Mouse (Mus musculus) naive thymus-derived CD4-positive, alpha-beta T cell, adult 2 months (primary cell): ENCODE measurements around the gene Lin37.

Experiments
- DNase-seq: peaks from one replicate; pipeline ENCODE4 v3.0.0-alpha.2; 2011; ENCODE audit warnings: low read depth

Gene Lin37

DNA sequence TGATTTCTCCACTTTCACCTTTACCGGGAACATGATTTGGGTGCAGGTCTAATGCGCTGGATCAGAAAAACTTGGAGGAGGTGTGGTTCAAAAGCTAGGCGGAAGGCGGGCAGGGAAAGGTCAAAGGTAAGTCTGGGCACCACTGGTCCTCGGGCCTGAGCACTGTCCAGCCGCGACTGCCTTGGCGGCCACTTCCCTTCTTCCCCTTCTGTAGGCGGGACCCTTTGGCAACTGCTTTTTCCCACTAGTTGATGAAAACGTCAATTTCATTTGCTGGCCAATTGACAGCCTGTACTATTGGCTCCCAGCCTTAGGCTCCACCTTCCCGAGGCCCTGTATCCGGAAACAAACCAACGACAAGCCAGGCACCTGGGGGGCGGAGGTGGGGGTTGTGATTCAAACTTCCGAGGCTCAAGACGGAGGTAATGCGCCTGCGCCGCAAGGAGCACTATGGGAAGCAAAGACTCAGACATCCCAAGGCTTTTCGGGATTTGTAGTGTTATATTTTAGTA, at the start of gene Lin37:
Gene Lin37 (minus strand): TSS at position 396 of the 512 bp plus-strand sequence.
- DNase-seq = peak; percentile 91

GRCm38 (mm10) chr7:30608476-30608875, 48.8 kb upstream of the Lin37 start:
- no peak for DNase-seq

DNA sequence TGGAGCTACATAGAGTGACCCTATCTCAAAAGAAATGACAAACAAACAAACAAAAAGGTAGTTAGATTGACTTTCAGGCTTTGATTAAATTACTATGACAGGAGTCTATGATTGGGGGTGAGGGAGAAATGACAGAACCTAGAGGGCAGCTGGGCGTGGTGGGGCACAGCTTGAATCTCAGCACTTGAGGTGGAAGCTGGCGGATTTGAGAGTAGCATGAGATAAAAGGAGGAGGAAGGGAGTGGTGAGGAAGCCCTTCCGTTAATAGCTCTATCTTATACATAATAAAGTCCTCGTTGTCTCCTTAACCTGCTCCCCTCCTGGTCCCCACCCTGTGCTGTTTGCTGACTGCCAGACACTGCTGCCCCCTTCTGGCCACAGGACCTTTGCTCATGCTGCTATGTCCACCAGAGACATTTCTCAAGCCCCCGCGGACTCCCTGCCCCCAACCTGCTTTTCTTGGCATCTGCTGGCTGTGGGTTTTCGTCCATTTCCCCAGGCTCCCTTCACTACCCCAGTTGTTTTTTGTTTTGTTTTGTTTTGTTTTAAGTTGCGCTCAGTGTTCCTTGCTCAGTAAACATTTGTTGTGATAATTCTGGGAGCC, 48.2 kb upstream of the Lin37 start:
- DNase-seq = peak; percentile 79

DNA sequence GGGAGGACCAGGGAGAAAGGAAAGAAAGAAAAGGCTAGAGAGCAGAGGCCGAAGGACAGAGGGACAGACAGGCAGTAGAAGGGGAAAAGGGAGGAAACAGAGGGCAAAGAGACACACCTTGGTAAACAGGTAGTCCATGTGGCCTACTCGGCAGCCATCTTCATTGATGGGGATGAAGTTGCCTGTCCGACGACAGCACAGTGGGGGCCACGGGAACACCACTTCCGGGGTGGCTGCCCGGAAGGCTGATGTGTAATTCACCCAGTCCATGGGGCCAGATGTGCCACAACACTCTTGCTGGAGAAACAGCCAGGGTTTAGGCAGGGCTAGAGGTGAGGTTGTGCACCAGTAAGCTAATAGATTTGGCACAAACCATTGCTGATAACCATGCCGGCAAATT, 45.3 kb upstream of the Lin37 start:
- DNase-seq = no peak

- DNase-seq = no peak
These were observed 44.8 kb upstream of the Lin37 start for GRCm38 (mm10) chr7:30604424-30604823.

DNA sequence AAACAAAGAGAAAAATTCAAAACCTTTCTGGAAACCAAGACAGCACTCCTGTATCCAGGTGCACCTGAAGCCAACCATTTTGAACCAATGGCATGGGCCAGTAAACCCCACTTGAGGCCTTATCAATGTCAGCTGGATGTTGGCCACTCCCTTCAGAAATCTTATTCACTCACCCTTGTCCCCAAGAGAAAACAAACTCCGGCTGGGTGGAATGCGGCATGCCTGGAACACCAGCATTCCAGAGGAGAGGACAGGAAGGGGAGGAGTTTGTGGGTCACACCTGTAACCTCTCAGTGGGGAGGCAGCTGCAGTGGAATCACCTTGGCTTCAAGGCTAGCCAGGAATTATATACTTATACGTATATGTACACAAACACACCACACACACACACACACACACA, 42.9 kb upstream of the Lin37 start:
- no peak for DNase-seq

- DNase-seq = no peak
These were observed 41.0 kb upstream of the Lin37 start for GRCm38 (mm10) chr7:30600651-30601050.

DNA sequence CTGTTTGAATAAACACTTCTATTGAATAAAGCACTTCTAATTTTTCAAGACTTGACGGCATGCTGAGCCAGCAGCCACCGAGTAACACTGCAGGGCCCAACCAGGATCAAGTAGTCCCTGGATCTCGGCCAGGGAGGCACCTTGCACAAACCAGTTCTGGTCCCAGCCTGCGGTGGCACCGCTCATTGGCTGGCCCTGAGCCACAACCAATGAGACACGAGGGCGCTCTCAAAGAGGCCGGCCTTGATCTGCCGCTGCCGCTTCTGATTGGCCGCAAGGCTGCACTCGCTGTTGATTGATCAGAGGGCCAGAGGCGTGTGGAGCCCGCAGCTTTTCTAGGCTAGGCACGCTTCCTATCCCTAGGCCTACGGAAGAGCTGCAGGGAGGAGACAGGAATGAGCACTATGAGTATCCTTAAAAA, 40.3 kb upstream of the Lin37 start:
- peak; percentile 64 for DNase-seq

GRCm38 (mm10) chr7:30598786-30599185, 39.1 kb upstream of the Lin37 start, which contains the start of gene Zbtb32:
Zbtb32 (minus strand) TSS chr7:30598909.
- DNase-seq = no peak

GRCm38 (mm10) chr7:30596811-30597210, 37.2 kb upstream of the Lin37 start:
- no peak for DNase-seq

DNA sequence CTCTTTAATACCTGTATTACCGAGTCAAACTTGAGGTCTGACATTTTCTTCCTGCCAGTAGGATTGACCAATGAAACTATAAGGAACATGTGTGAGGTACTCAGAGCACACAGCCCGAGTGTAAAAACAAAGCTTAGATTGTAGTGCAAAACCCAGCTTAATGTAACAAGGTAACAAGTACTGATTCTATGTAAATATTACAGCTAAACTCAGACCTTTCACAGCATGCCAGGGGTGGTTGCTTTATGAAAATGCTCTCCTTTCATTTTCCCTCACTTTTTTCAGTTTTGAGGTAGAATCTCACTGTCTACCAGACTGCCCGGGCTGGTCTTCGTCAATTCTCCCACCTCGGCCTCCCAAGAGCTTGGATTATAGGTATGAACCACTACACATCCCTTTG, 36.5 kb upstream of the Lin37 start:
- no peak for DNase-seq

DNA sequence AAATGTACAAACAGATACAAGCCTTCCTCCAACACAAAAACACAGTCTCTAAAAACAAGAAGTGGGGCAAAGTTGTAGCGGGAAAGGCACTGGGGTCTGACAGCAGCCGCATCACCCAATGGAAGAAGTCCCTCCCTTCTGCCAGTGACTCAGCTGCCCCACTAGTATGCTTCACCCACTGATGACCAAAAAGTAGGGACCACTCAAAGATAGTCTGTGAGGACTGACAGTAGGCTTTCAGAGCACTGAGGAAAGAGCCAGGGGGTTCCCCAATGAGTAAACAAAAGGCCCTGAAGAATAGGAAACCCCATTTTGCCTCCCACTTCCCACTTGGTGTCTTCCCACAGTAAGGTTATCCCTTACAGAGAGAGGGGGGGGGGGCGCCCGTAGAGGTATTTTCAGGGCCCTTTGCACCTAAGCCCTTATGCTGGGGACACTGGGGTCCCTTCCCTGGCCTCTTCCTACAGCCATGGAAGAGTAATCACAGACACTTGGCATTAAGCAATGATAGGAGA, 34.9 kb upstream of the Lin37 start:
- no peak for DNase-seq

DNA sequence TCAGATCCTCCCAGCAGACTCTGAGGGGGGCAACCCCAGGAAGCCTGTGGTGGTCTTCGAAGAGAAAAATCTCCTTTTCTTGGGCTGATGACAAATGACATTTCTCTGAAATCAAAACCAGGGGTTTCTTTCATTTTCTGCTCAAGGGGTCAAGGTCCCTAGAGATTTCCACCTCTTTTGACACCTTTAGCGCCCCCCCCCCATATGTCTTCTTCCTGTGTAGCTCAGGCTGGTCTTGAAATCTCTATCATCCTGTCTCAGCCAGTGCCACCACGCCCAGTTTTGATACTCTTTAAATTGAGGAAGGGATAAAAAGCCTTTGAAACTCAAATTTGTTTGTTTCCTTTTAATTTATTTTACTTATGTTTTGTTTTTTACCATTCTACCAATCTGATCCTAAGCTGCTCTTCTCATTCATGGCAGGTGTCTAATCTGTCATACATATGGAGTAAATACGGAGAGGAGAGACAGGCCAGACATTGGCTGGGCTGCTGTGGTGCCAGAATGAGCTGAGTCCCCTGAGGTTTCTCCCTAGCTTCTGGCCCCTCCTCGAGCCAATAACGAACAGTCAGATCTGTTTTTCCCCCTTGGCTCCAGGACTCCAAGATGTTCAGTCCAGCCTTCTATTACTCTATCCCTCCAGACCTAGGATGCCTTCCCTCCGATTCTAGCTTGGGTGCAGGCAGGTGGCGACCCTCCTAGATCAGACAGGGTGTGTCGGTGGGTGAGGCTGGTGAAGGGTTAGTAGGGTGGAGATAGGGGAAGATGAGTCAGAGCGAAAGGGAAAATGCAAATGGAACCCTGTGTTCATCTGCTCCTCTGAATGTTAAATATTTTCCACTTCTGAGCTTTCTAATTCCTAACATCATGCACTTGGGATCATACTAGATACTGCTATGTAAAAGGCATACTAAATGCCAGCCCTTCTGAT, 34.2 kb upstream of the Lin37 start:
- no peak for DNase-seq

GRCm38 (mm10) chr7:30592772-30593423, 33.3 kb upstream of the Lin37 start:
- no peak for DNase-seq

GRCm38 (mm10) chr7:30591605-30591951, 31.9 kb upstream of the Lin37 start:
- DNase-seq = no peak

DNA sequence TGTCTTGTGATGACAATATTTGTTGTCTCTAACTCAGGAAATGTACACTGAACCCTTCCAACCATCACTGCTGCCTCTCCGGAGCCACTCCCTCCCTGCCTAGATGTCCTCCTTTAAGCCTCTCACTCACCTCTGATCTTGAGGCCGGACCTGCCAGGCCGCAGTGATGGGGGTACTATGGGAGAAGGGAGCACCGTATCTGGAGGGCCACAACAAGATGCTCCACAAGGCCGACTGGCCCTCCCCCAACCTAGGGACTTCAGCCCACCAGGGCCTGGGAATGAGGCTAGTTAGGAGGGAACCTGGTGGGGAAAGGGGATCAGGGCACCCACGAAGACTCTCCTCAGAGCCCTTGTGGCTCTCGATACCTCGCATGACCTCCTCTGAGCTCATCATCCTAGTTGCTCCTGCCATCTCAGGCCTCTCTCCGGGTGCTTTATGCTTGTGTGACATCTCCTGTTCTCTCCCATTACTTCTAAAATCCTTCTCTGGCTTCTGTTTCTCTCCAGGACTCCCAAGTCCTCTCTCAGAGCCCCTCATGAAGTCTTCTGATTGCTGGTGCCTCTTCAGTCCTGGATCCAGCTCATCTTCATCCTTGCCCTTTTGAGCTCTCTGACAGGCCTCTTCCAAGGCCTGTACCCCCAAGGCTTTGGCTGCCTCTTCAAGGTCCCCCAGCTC, 31.4 kb upstream of the Lin37 start:
- no peak for DNase-seq

- peak; percentile 78 for DNase-seq
These were observed 30.0 kb upstream of the Lin37 start for GRCm38 (mm10) chr7:30589435-30590301.

DNA sequence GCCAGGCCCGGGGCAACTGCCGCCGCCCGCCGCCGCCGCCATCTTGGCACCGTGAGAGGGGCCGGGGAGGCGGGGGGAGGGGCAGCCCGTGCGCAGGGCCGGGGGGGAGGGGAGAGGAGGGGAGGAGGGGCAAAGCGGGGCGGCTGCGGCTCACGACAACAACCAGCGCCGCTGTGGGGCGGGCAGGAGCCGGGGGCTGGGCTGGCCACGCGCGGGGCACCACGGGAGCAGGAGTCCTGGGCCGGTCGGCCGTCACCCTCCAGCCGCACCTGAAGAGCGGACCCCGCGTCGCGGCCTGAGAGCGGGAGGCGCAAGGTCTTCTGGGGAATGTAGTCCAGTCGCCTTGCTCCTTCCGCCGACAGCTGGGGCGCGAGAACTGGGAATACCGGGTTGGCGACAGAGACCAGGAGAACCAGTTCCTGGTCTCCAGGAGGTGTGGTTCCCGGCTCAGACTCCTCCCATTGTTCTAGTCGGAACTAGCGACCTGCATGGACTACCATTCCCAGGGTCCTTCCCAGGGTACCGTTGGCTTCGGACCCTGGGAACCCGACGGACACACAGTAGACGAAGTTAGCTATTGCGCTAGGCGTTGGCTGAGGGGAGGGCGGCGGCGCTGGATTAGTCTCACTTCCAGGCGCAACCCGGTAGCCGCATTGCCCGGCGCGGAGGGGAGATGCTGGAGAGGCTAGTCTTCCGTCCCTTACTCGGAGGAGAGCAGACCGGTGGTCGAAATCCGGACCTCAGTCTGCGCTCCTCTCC, 29.2 kb upstream of the Lin37 start, which contains the start of gene Kmt2b:
Gene Kmt2b (minus strand): TSS at position 51 of the 759 bp plus-strand sequence.
- DNase-seq = peak; percentile 93

DNA sequence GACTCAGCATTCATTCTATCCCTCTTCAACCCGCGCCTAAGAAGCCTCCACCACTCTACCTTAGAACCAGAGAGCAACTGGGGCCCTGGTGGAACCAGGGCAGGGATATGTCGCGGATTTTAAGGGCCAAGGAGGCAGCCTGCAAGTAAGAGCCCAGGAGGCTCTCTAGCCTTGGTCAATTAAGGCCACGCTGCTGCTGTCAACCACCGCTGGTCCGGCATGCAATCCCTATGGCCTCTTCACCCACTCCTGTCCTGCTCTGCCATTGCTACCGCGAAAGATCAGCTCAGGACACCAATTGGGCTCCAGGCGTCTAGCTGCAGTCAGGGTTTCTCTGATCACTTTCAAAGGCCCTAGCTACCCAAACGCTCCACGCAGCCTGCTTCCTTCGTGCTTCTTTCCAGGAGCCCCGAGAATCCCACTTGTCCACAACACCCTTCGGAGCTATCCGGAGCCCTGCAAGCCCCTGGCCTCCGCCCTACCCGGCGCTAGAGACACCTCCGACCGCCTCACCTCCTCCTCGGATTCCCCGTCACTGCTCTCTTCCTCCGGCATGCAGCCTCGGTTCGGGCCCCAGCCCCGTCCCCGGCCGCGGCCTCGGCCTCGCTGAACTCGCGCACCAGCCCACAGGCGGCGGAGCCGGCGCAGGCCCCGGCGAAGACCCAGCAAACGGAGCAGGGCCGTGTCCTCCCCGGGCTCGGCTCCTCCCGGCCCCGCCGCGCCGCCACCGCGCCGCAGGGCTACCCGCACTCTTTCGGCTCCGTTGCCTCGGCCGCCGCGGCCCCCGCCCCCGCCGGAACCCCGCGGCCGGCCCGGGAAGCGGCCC, 28.4 kb upstream of the Lin37 start:
- DNase-seq = peak; percentile 70
